Mouse (Mus musculus): ENCODE data around the gene Olfr630. TPM values are rescaled to one million over a fixed set of nuclear protein-coding genes. Genes with fewer than 3 reads are reported as not detected.

The Olfr630 gene
- polyA plus RNA-seq (2017; shearing (Covaris generic)): not detected

GRCm38 (mm10) chr7:103757233-103757632, at the start of gene Olfr630:
Gene Olfr630 (minus strand): TSS chr7:103757333.

DNA sequence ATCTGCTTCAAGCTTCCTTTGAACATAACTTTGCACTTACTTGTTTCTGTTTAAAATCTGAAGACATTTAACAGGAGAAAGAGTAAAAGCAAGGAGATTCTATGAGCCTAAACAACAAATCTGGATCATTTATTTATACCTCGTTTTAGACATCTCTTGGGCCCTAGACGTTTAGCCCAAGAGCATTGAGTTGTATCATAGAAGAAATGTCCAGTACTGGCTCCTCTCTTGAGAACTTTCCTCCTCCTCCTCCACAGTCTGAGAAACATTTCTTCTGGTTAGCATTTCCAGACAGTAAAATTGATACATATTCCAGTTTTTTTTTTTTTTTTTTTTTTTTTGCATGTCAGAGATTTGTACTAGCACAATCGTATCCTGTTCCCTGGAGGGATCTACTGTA, 34.6 kb upstream of the Olfr630 start, which contains the start of gene Olfr67:
Gene Olfr67, minus strand, starts transcription at position 101 of the 400 bp plus-strand sequence.

DNA sequence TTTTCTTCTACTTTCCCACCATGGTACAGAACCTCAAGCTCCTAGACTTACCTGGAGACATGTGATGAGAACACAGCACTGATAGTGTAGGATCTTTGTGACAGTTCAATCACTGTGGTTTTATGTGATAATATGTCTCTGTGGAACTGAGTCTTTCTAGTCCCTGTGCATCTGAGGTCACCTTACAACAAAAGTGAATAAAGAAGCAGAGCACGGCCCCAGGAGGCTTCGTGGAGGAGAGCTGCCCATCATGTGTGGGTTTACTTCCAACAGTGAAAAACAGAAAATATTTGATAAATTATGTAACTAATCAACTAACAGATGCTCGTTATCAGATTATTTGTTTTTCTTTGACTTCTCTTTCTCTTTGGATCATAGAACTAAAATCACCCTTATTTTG, 22.5 kb upstream of the Olfr630 start, which contains the start of gene Olfr68:
Gene Olfr68, minus strand, starts transcription at position 101 of the 400 bp plus-strand sequence.

GRCm38 (mm10) chr7:103771494-103771893, 14.4 kb upstream of the Olfr630 start, which contains the start of gene Olfr69:
Gene Olfr69 (minus strand): TSS chr7:103771594.

GRCm38 (mm10) chr7:103744843-103745242, 12.3 kb downstream of the Olfr630 start, which contains the start of gene Olfr629:
Gene Olfr629 (minus strand): TSS chr7:103744943.

DNA sequence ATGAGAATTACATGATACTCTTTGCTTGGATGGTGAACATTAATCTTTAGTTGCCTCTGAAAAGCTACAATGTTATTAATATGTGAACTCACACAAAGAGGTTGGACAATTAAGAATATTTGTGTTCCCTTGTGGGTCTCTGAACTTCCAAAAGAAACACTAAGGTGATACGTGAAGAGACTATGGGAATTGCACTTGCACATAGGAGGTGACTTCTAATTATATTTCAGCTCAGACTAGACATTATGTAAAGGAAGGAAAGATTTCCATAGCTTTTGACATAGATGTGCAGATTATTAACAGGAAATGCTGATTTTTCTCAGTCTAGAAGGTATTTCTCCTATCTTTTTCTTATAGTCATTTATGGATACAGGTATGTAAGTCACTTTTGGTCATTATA, 27.1 kb downstream of the Olfr630 start, which contains the start of gene Olfr628:
Gene Olfr628, plus strand, starts transcription at position 301 of the 400 bp plus-strand sequence.

GRCm38 (mm10) chr7:103714371-103714770, 42.8 kb downstream of the Olfr630 start, which contains the start of gene Olfr243:
Gene Olfr243 (plus strand): TSS chr7:103714671.

Other genes with a start within 250 kb of the Olfr630 start
- not detected for gene Olfr610, start 245.2 kb downstream of the Olfr630 start, polyA plus RNA-seq (2017; shearing (Covaris generic))
- gene Olfr611, start 236.5 kb downstream of the Olfr630 start, polyA plus RNA-seq (2017; shearing (Covaris generic)): not detected
- gene Olfr612, start 214.6 kb downstream of the Olfr630 start, polyA plus RNA-seq (2017; shearing (Covaris generic)): not detected
- gene Olfr613, start 209.3 kb downstream of the Olfr630 start, polyA plus RNA-seq (2017; shearing (Covaris generic)): not detected
- gene Olfr615, start 201.3 kb downstream of the Olfr630 start, polyA plus RNA-seq (2017; shearing (Covaris generic)): not detected
- not detected for gene Olfr616, start 188.2 kb downstream of the Olfr630 start, polyA plus RNA-seq (2017; shearing (Covaris generic))
- not detected for gene Olfr617, start 184.3 kb downstream of the Olfr630 start, polyA plus RNA-seq (2017; shearing (Covaris generic))
- gene Olfr618, start 167.2 kb downstream of the Olfr630 start, polyA plus RNA-seq (2017; shearing (Covaris generic)): not detected
- gene Olfr619, start 156.8 kb downstream of the Olfr630 start, polyA plus RNA-seq (2017; shearing (Covaris generic)): not detected
- gene Olfr620, start 144.8 kb downstream of the Olfr630 start, polyA plus RNA-seq (2017; shearing (Covaris generic)): not detected
- gene Olfr622, start 114.6 kb downstream of the Olfr630 start, polyA plus RNA-seq (2017; shearing (Covaris generic)): not detected
- gene Olfr623, start 93.6 kb downstream of the Olfr630 start, polyA plus RNA-seq (2017; shearing (Covaris generic)): not detected
- not detected for gene Olfr624, start 86.1 kb downstream of the Olfr630 start, polyA plus RNA-seq (2017; shearing (Covaris generic))
- not detected for gene Olfr625-ps1, start 74.6 kb downstream of the Olfr630 start, polyA plus RNA-seq (2017; shearing (Covaris generic))
- gene Olfr243, start 42.7 kb downstream of the Olfr630 start, polyA plus RNA-seq (2017; shearing (Covaris generic)): not detected
- not detected for gene Olfr628, start 27.0 kb downstream of the Olfr630 start, polyA plus RNA-seq (2017; shearing (Covaris generic))
- gene Olfr629, start 12.4 kb downstream of the Olfr630 start, polyA plus RNA-seq (2017; shearing (Covaris generic)): not detected
- not detected for gene Olfr69, start 14.3 kb upstream of the Olfr630 start, polyA plus RNA-seq (2017; shearing (Covaris generic))
- gene Olfr68, start 22.4 kb upstream of the Olfr630 start, polyA plus RNA-seq (2017; shearing (Covaris generic)): 0.14 TPM
- gene Olfr67, start 34.5 kb upstream of the Olfr630 start, polyA plus RNA-seq (2017; shearing (Covaris generic)): not detected
- gene Hbb-bt, start 56.7 kb upstream of the Olfr630 start, polyA plus RNA-seq (2017; shearing (Covaris generic)): not detected
- 1.6 TPM for gene Hbb-bs, start 70.8 kb upstream of the Olfr630 start, polyA plus RNA-seq (2017; shearing (Covaris generic))
- not detected for gene Hbb-bh2, start 83.2 kb upstream of the Olfr630 start, polyA plus RNA-seq (2017; shearing (Covaris generic))
- gene Hbb-bh1, start 85.8 kb upstream of the Olfr630 start, polyA plus RNA-seq (2017; shearing (Covaris generic)): not detected
- not detected for gene Hbb-y, start 95.9 kb upstream of the Olfr630 start, polyA plus RNA-seq (2017; shearing (Covaris generic))
- not detected for gene Olfr66, start 128.9 kb upstream of the Olfr630 start, polyA plus RNA-seq (2017; shearing (Covaris generic))
- not detected for gene Olfr64, start 137.2 kb upstream of the Olfr630 start, polyA plus RNA-seq (2017; shearing (Covaris generic))
- not detected for gene Olfr65, start 146.2 kb upstream of the Olfr630 start, polyA plus RNA-seq (2017; shearing (Covaris generic))
- not detected for gene Olfr631, start 171.5 kb upstream of the Olfr630 start, polyA plus RNA-seq (2017; shearing (Covaris generic))
- gene Olfr632, start 177.0 kb upstream of the Olfr630 start, polyA plus RNA-seq (2017; shearing (Covaris generic)): not detected
- gene Olfr633, start 187.1 kb upstream of the Olfr630 start, polyA plus RNA-seq (2017; shearing (Covaris generic)): not detected
- gene Olfr635, start 213.8 kb upstream of the Olfr630 start, polyA plus RNA-seq (2017; shearing (Covaris generic)): 0.06 TPM
- gene Olfr638, start 241.4 kb upstream of the Olfr630 start, polyA plus RNA-seq (2017; shearing (Covaris generic)): not detected